28 mouse cellular contexts compared by ENCODE assay signal in genomic region chr13:49628167-49628566, GRCm38 (mm10). TPM values are rescaled to one million over a fixed set of nuclear protein-coding genes. Genes with fewer than 3 reads are reported as not detected.
"Had no signal": no experiment of that assay in that cellular context is flagged by ENCODE, and none has a peak within 500 bp of the region (broad histone marks: within the 10 kb centered on the region; RNA-seq: fewer than 3 reads in every experiment).

No protein-coding gene starts in this region.

- H3K4me1 ChIP-seq: heart, embryonic 13.5 days; heart, embryonic 15.5 days; hindbrain, embryonic 13.5 days; hindbrain, embryonic 15.5 days; kidney, embryonic 15.5 days; limb, embryonic 13.5 days; limb, embryonic 15.5 days had no signal

- H3K4me3 ChIP-seq: gastrocnemius, adult 2 months; heart, adult 2 months; heart, embryonic 13.5 days; heart, embryonic 15.5 days; hindbrain, embryonic 13.5 days; hindbrain, embryonic 15.5 days; kidney, embryonic 15.5 days; limb, embryonic 13.5 days; limb, embryonic 15.5 days; liver, embryonic 12.5 days had no signal

- H3K36me3 ChIP-seq: heart, embryonic 13.5 days; heart, embryonic 15.5 days; hindbrain, embryonic 13.5 days; hindbrain, embryonic 15.5 days; kidney, embryonic 15.5 days; limb, embryonic 13.5 days had no signal

- H3K27ac ChIP-seq: gastrocnemius, adult 2 months; heart, adult 2 months; heart, embryonic 13.5 days; heart, embryonic 15.5 days; hindbrain, embryonic 13.5 days; hindbrain, embryonic 15.5 days; hindbrain, postnatal 0 days; kidney, embryonic 15.5 days; kidney, postnatal 0 days; liver, embryonic 12.5 days had no signal

- ATAC-seq: hindbrain, postnatal 0 days; intestine, embryonic 16.5 days; liver, embryonic 12.5 days had no signal

- H3K9ac ChIP-seq: heart, embryonic 13.5 days; heart, embryonic 15.5 days; hindbrain, embryonic 13.5 days; hindbrain, embryonic 15.5 days; kidney, embryonic 15.5 days; limb, embryonic 13.5 days; limb, embryonic 15.5 days; liver, embryonic 12.5 days had no signal

- H3K9me3 ChIP-seq: heart, embryonic 13.5 days; heart, embryonic 15.5 days; hindbrain, embryonic 13.5 days; hindbrain, embryonic 15.5 days; kidney, embryonic 15.5 days; limb, embryonic 13.5 days; limb, embryonic 15.5 days; liver, embryonic 12.5 days had no signal

- DNase-seq: gastrocnemius, adult 2 months; gastrocnemius, postnatal 10 days; gastrocnemius, postnatal 25 days; heart, adult 2 months; heart, postnatal 14 days; heart, postnatal 36 days; kidney, adult 11 months; kidney, adult 2 months; kidney, adult 9 months; kidney, postnatal 14 days; kidney, postnatal 36 days; layer of hippocampus, adult 9-11 months; left cerebral cortex, postnatal 4 days had no signal

- H3K27me3 ChIP-seq: heart, embryonic 13.5 days; heart, embryonic 15.5 days; hindbrain, embryonic 13.5 days; hindbrain, embryonic 15.5 days; kidney, embryonic 15.5 days; limb, embryonic 13.5 days; limb, embryonic 15.5 days; liver, embryonic 12.5 days had no signal

- H3K4me2 ChIP-seq: heart, embryonic 11.5 days; heart, embryonic 13.5 days; heart, embryonic 15.5 days; hindbrain, embryonic 13.5 days; hindbrain, embryonic 15.5 days; kidney, embryonic 15.5 days; limb, embryonic 13.5 days; limb, embryonic 15.5 days; liver, embryonic 12.5 days had no signal

RNA-seq across cellular contexts. Expression of gene Ogn, which starts 20.3 kb away (rescaled TPM):
- total RNA-seq: hematopoietic stem cell, adult 5-6 weeks had no signal

RNA-seq across cellular contexts. Expression of gene Omd, which starts 45.9 kb away (rescaled TPM):
- total RNA-seq: hematopoietic stem cell, adult 5-6 weeks had no signal
- polyA plus RNA-seq: large intestine, adult 2 months; liver, adult 2 months had no signal
